Mouse (Mus musculus) liver, adult (tissue): Measurements from ENCODE around the gene Ndst4.

Experiments
- GATA4 ChIP-seq: IDR thresholded peaks from 2 replicates; pipeline ENCODE4 v1.6.1; 2014; ENCODE audit warnings: mild to moderate bottlenecking, low read length; ENCODE audit not compliant: insufficient replicate concordance

Ndst4 gene

DNA sequence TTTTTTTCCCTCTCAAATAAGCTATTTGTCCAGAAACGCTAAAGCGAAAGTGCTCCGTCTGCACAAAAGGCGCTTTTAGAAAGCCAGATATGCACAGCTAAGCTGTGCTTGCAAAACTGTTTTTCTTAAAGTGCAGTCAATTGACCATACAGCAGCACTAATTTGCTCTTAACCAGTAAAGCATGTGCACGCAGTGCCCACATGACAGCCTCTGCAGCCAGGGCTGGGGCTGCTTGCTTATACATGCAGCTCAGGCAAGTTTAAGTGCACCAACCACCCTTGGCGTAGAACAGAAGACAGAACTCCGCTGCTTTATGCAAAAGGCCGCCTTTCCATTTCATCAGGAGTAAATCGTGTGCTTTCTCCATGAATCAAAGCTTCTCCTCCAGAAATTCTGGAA is 275.0 kb downstream of the Ndst4 start:
- no peak for TF ChIP-seq GATA4

DNA sequence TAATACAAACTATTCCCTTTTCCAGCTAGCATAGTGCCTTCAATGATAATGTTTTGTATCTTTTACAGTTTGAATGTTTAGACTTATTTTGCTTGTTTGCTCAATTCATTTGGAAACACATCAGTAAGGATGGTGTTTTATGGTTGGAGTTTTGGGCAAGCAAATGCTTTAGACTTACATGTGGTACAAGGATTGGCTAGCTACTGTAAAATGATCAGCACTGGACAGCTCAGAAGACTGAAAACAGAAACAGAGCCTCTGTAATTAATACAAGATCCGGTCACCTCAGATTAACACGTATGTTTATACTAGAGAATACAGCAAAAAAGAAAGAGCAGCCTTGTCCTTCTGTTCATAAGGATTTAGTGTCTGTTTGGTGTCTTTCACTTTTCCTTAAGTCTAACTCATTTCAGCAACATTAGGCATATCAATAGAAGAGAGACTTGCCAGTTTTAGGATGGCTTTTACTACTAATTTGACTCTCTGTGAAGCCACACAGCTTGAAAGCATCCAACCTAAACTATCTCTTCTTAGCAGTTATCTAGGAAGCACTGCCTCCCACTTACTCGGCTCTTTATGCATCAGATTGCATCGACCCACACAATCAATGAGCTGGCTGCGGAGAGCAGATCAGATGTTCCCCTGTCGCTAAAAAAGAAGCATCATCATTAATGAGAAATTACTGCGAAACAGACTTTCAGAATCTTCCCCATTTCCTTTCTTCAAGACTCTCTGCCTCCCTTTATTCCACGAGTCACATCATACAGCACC is 279.8 kb downstream of the Ndst4 start:
- TF ChIP-seq GATA4: no peak

DNA sequence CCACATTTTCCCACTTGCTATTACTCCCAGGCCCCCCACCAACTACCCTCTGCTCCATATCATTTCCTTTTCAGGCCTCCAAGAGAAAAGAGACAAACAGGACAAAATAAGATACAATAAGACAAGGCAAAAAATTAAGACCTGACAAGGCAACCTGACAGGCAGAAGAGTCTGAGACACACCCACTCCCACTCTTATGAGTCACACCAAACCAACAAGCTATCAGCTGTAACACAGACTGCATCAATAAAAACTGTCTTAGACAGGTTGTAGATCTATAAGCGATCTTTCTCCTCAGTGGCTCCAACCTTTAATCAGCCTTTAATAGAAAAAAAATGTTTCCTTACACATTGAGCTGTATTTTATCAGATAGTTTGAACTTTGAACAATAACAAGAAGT is 280.7 kb downstream of the Ndst4 start:
- TF ChIP-seq GATA4: no peak

DNA sequence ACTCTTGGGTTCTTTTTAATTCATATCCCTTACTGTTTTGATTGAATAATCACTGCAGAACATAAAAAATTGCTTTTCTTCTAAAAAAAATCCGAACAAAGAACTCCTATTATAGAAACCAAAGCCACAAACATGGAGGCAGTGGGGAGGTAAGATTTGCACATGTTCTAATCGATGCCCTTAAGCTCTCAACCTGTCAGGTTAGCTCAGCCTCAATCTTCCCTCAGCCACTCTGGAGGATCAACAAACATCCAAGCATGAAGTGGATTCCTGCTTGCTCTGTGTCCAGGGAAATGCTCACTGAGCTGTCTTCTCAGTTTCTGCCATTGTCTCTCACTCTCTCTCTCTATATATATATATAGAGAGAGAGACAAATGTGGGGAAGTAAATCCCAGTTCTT is 283.7 kb downstream of the Ndst4 start:
- no peak for TF ChIP-seq GATA4

DNA sequence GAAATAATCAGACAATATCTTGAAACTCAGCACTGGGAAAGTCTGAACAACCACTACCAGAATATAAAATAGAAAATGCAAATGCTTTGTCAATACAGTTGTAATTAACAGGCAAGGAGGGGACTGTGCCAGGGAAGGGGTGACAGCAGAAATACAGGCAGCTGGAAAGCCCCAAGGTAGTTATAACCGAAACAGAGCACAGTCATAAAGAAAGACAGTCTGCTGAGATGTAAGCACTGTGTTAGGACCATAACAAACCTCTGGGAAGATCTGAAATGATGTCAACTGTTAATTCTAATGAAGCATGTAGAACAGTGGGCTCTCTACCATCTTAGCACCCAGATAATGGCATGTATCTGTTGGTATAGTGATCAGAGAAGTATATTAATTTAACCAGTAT is 287.1 kb downstream of the Ndst4 start:
- TF ChIP-seq GATA4: no peak

DNA sequence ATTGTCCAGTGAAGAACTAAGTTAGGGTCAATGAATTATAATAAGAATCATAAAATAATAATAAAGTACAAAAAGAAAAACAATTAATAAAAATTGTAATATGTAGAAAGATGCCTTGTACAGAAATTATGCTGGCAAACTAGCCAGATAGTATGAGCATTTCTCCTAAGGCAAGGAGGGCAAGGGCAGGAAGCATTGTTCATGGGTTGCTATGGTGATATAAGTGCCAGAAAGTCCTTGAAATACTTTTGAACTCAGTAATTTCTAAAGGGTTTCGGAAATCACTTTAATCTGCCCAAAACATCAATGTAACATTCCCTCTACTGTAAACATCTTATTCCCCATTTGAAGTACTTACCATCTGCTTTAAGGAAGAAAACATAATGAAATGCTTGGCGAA is 319.1 kb downstream of the Ndst4 start:
- no peak for TF ChIP-seq GATA4

DNA sequence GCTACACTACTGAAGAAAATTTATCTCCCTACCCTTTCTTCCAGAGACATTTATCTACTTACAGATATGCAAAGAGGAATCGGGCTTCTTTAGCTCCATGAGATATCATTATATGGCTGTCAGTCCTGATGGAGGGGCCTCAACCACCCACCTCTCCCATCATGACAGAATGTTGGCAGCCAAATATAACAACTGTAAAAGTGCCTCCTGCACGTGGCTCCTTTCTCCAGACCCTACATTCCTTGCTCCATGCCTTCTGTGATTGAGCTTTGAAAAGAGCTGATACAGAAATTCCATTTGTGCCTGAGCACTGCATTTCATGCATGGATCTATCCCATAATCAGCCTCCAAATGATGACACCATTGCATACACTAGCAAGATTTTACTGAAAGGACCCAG is 331.1 kb downstream of the Ndst4 start:
- TF ChIP-seq GATA4: no peak

DNA sequence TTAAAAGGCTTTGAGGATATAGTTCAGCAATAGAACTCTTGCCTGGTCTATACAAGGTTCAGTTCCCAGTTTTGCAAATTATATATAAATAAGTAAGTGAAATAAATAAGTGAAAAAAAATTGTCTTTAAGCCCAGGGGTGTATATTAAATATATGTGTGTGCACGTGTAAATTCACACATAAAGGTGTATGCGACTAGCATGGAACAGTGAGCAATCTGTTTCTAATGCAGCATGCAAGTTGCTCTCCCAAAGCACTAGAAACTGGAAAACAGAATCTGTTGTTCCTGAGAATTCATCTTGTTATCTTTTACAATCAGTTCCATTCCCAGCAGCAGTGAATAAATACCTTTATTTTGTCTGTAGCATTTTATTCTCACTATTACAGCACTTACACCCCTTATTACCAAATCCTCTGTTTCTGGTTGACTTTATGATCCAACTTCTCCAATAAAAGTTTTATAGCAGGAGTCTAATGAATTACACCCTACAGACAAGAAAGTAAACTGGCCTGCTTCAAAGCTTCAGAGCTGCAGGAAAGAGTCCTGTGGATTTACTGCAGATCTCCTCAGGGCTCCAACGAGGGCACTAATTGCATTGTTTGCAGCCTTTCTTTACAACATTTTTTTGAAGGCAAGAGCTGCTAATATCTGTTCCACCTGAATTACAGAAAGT is 340.7 kb downstream of the Ndst4 start:
- TF ChIP-seq GATA4: no peak

DNA sequence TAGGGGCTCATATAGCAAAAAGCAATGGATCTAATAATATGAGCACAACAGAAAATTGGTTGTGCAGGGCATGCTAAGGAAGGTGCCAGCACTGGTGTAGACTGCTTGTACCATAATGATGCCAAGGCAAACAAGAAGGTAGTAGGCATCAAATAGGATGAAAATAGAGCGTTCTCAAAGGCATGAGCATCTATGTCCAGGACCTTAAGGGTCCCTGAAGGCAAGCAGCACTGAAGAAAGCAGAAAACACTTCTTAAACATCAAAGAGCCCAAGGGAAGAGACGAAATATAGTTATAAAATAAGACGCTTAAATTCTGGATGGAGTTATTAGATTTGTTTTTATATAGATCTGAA is 341.2 kb downstream of the Ndst4 start:
- no peak for TF ChIP-seq GATA4

DNA sequence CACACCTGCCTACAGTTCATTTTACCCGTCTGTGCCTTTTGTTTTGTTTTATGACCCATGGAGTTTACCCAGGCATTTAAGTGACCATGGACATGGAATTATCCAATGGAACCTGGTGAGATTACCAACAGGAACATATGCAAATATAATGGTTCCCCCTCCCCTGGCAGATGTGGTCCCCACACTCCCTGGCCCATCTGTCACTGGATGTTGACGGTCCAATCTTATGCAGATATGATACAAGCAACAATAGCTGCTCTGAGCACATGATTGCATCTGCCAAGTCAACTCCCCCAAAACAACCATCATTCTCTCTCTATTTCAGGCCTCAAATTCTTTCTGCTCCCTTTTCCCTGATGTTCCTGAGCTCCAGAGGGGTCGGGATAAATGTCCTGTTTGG is 342.5 kb downstream of the Ndst4 start:
- no peak for TF ChIP-seq GATA4

DNA sequence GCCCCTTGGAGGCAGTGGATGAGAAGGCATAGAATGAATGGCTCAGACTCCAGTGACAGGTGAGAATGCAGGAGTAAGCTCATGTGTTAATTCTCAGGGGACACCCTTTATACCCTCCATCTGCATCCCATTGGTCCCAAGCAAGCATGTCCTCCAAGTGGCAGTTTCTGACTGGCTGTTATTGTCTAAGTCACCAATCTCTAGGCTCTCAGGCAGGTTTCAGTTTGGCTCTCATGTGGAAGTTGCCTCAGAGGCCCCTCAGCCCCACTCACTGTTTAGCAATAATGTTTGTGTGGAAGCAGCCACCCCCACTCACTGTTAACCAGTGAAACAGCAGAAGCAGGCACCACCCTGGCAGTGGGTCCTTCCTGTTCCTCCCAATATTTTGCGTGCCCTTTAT is 353.0 kb downstream of the Ndst4 start:
- TF ChIP-seq GATA4: no peak

DNA sequence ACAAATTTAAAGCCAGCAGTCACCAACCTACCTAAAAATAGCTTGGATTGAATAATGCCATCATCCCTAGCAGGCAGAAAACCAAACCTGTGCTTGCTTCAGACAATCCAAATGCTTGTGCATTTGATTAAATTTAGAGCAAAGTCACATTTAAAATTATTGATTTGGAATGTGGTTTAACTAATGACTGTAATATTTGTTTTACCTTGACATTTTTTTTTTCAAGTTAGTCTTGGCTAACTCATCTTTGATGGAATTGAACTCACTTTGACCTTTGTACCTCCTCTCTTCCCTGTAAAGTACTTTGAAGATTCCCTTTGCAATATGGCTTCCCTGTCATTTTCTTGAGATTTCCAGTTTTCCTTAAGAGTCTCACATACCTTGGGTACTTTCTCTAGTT is 356.8 kb downstream of the Ndst4 start:
- no peak for TF ChIP-seq GATA4
